Mouse (Mus musculus) liver, embryonic 14.5 days (tissue): ENCODE measurements around the gene Snx17. TPM values are rescaled to one million over a fixed set of nuclear protein-coding genes. Genes with fewer than 3 reads are reported as not detected.
A peak's percentile ranks its signal among the peaks of the same experiment; 100 is the strongest.

ENCODE experiments used
- ATAC-seq: fragments of 200-750 bp; cut with Nextera tagmentation; 2 replicates; pipeline ENCODE4 v1.8.0; 2017; ENCODE audit warnings: moderate number of reproducible peaks, mild to moderate bottlenecking, moderate library complexity; ENCODE audit not compliant: insufficient read depth
- DNase-seq, 3 experiments: peaks; one replicate each; pipeline ENCODE4 v3.0.0-alpha.2; 2012 to 2013; ENCODE audit warnings: low read depth in 3 of 3, low spot score in 3 of 3
- H3K27ac ChIP-seq: fragments of 300-500 bp; sonication (generic); 2 replicates; pipeline ENCODE4 v1.5.1; 2014; ENCODE audit warnings: moderate library complexity, mild to moderate bottlenecking, control low read depth, inconsistent platforms
- H3K27me3 ChIP-seq: fragments of 300-500 bp; sonication (generic); 2 replicates; pipeline ENCODE4 v1.6.1; 2014; ENCODE audit warnings: mild to moderate bottlenecking, low read length, moderate library complexity; ENCODE audit not compliant: control insufficient read depth, insufficient read depth
- H3K36me3 ChIP-seq: fragments of 300-500 bp; sonication (generic); replicated peaks from 2 replicates; pipeline ENCODE4 v1.6.1; 2014; ENCODE audit warnings: low read depth; ENCODE audit not compliant: control insufficient read depth, insufficient read depth
- H3K4me1 ChIP-seq, 2 experiments: fragments of 200-500 bp in 1 of 2; fragments of 300-500 bp in 1 of 2; sonication (generic) in 1 of 2; replicated peaks; 2 replicates each; pipeline ENCODE4 v1.6.1; 2012 to 2014; ENCODE audit warnings: antibody characterized with exemption in 1 of 2, inconsistent platforms in 1 of 2, low read length in 1 of 2; ENCODE audit not compliant: control insufficient read depth in 2 of 2, insufficient read depth in 2 of 2
- H3K4me2 ChIP-seq: fragments of 300-500 bp; sonication (generic); 2 replicates; pipeline ENCODE4 v1.6.1; 2014; ENCODE audit warnings: low read depth, mild to moderate bottlenecking, control low read depth, moderate library complexity
- H3K4me3 ChIP-seq, 2 experiments: fragments of 200-500 bp in 1 of 2; fragments of 300-500 bp in 1 of 2; sonication (generic) in 1 of 2; 2 replicates each; pipeline ENCODE4 v1.5.1; 2012 to 2014; ENCODE audit warnings: low read depth in 2 of 2, low read length in 2 of 2, mild to moderate bottlenecking in 2 of 2, control low read depth in 1 of 2, inconsistent platforms in 1 of 2, moderate library complexity in 1 of 2; ENCODE audit not compliant: insufficient read depth in 1 of 2
- H3K9ac ChIP-seq: fragments of 300-500 bp; sonication (generic); replicated peaks from 2 replicates; pipeline ENCODE4 v1.6.1; 2014; ENCODE audit warnings: mild to moderate bottlenecking, control low read depth, moderate library complexity
- H3K9me3 ChIP-seq: fragments of 300-500 bp; sonication (generic); 2 replicates; pipeline ENCODE4 v1.6.1; 2016; ENCODE audit warnings: low read length, mixed read lengths; ENCODE audit not compliant: control insufficient read depth
- CTCF ChIP-seq: IDR thresholded peaks from 2 replicates; pipeline ENCODE4 v1.5.1; 2016; ENCODE audit warnings: antibody characterized with exemption, low read depth, control low read depth
- EP300 ChIP-seq: IDR thresholded peaks from 2 replicates; pipeline ENCODE4 v1.6.1; 2016; ENCODE audit warnings: antibody characterized with exemption, low read depth
- WGBS: fragments of 180-500 bp; shearing (Covaris S2); extraction: QIAGEN DNeasy Blood & Tissue Kit; methylation state at CpG from one replicate; pipeline ENCODE4 v1.1.7; 2014; ENCODE audit not compliant: insufficient replicate concordance; 5-methylcytosine and 5-hydroxymethylcytosine counted together
- polyA plus RNA-seq, 2 experiments: library from polyadenylated mRNA; depleted of rRNA in 1 of 2; stranded (reverse) in 1 of 2; unstranded in 1 of 2; fragments of >200 nt; fragmentation: Nextera tagmentation in 1 of 2; extraction: Ambion mirVana in 1 of 2; gene quantifications; 2 replicates each; pipeline versions ENCODE4 v1.2.1 to v1.2.3; 2012 to 2014

Gene Snx17
- polyA plus RNA-seq, 2 experiments = 23.7 to 36.4 TPM

- H3K36me3 ChIP-seq = peaks cover 2% of the 10 kb centered on the region; the same call in 1 of the 2 replicates
- no peak overlapping the region for H3K27ac ChIP-seq
- H3K4me3 ChIP-seq = no peak overlapping the region; a peak in 1 of 4 replicates
- H3K27me3 ChIP-seq = no peaks in the 10 kb centered on the region
- H3K9ac ChIP-seq = no peak overlapping the region
- ATAC-seq = no peak
- H3K4me1 ChIP-seq = peaks cover 24 to 27% of the 10 kb centered on the region in 2 experiments
- peak overlapping the region; percentile 89 for H3K4me2 ChIP-seq
- 82% methylated on average over 9 of the region's 9 CpGs for WGBS
- no peak for DNase-seq
- no peak for TF ChIP-seq CTCF
- TF ChIP-seq EP300 = no peak
- H3K9me3 ChIP-seq = no peaks in the 10 kb centered on the region
Measured at GRCm38 (mm10) chr5:31181183-31181770, 11.8 kb upstream of the Snx17 start.

GRCm38 (mm10) chr5:31183678-31184077 is 9.3 kb upstream of the Snx17 start:
- H3K27me3 ChIP-seq = no peaks in the 10 kb centered on the region
- peak; percentile 50 for ATAC-seq
- H3K4me2 ChIP-seq = peak overlapping the region; percentile 42
- H3K9ac ChIP-seq = peak overlapping the region; percentile 28; the same call in 1 of the 2 replicates
- H3K9me3 ChIP-seq = no peaks in the 10 kb centered on the region
- H3K27ac ChIP-seq = peak overlapping the region; percentile 76
- DNase-seq = peak; percentile 67 to 68 (median 67)
- peaks cover 21 to 23% of the 10 kb centered on the region in 2 experiments for H3K4me1 ChIP-seq
- peak; percentile 74 for TF ChIP-seq EP300
- TF ChIP-seq CTCF = no peak
- peaks cover 18% of the 10 kb centered on the region for H3K36me3 ChIP-seq
- H3K4me3 ChIP-seq = no peak overlapping the region
- 15% methylated on average over 4 of the region's 4 CpGs for WGBS

- Histone ChIP-seq H3K4me3 (no peak overlapping the region), H3K36me3 (peaks cover 33% of the 10 kb centered on the region), H3K4me2 (no peak overlapping the region), H3K4me1 (peaks cover 14% of the 10 kb centered on the region in 2 experiments), H3K9me3 (no peaks in the 10 kb centered on the region), H3K27ac (no peak overlapping the region), H3K9ac (no peak overlapping the region), H3K27me3 (no peaks in the 10 kb centered on the region)
- ATAC-seq (no peak), DNase-seq (no peak)
- WGBS = 66% methylated on average over 4 of the region's 4 CpGs
- TF ChIP-seq CTCF = peak; percentile 73
- no peak for TF ChIP-seq EP300
Measured at GRCm38 (mm10) chr5:31188223-31188840, 4.7 kb upstream of the Snx17 start.

GRCm38 (mm10) chr5:31190201-31190600 is 2.8 kb upstream of the Snx17 start:
- 85% methylated on average over 9 of the region's 9 CpGs for WGBS
- H3K36me3 ChIP-seq = peaks cover 40% of the 10 kb centered on the region

More at GRCm38 (mm10) chr5:31190201-31190600, 2.8 kb upstream of the Snx17 start:
- H3K4me1 ChIP-seq = peaks cover 8 to 11% of the 10 kb centered on the region in 2 experiments
- no peaks in the 10 kb centered on the region for H3K27me3 ChIP-seq
- no peak overlapping the region for H3K27ac ChIP-seq
- H3K9ac ChIP-seq = no peak overlapping the region
- H3K4me3 ChIP-seq = no peak overlapping the region
- TF ChIP-seq EP300 (no peak), CTCF (no peak)
- no peak overlapping the region for H3K4me2 ChIP-seq
- H3K9me3 ChIP-seq = no peaks in the 10 kb centered on the region
- no peak for ATAC-seq
- no peak for DNase-seq
